Mouse (Mus musculus) neutrophil, adult 5-6 weeks (primary cell): ENCODE measurements at regions not wholly inside any gene's neighbourhood (a gene's known extent, or its start where the extent isn't known, plus 50 kb on each side); places are given as distances from the start of the nearest gene placed in this dataset.
A peak's percentile ranks its signal among the peaks of the same experiment; 100 is the strongest.

ENCODE experiments used
- ATAC-seq: fragments of 151-379, 151-347 bp; 2 replicates; pipeline ENCODE4 v1.8.0; 2017; ENCODE audit warnings: mild to moderate bottlenecking, moderate TSS enrichment; ENCODE audit not compliant: insufficient number of reproducible peaks, poor library complexity, low FRiP score, severe bottlenecking; ENCODE audit errors: extremely low read depth

DNA sequence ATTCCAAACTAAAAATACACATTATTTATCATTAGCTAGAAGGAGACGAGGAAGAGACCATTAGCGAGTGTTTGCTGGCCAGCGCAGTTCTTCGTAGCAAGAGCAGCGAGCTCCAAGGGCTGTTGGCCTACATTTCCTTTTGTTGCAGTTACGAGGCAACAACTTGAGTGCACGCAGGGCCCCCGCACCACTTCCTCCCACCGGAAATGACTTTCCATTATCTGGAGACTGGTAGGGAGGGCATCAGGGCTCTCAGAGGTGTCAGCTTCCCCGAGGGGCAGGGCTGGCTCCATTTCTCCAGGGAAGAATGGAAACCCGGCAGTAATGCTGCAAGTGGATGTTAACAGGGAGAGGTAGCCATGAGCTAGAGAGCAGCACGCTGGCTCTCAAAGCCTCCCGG is 114.3 kb upstream of the Rpl38 start:
- peak; percentile 27; the same call in 1 of the 2 replicates for ATAC-seq

DNA sequence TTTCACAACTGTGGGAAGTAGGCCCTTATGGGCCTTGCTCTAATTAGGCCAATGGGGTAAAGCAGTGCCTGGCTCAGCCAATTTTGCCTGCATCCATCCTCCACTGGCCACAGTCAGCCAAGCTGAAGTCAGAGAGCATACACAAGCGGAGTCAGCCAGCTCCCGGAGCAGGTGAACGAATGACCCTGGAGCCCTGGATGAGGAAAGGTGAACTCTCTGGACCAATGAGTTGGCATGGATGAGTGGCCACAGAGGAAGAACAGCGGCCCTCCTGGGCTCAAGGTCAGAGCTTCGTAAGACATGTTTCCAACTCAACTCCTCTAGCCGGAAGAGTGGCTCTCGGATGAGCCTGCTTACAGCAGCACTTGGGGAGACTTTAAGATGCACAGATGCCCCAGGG is 116.1 kb upstream of the Rpl38 start:
- ATAC-seq = no peak

DNA sequence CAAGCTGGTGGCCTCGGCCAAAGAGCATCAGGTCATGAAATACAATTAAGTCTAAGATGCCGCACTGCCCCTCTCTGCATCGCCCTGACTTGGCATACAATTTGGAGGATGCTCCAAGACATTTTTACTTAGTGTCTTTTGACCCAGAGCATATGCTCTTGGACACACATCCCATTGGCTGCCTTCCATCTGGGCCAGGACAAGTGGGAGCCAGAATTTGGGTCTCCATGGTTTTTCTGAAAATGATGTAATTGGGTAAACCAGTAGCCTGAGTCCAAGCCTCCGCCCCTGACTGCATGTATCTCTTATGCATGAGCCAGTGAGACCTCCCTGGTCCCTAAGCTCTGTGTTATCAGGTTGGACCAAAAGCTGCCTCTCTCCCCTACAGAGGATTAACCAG is 117.1 kb upstream of the Rpl38 start:
- no peak for ATAC-seq

DNA sequence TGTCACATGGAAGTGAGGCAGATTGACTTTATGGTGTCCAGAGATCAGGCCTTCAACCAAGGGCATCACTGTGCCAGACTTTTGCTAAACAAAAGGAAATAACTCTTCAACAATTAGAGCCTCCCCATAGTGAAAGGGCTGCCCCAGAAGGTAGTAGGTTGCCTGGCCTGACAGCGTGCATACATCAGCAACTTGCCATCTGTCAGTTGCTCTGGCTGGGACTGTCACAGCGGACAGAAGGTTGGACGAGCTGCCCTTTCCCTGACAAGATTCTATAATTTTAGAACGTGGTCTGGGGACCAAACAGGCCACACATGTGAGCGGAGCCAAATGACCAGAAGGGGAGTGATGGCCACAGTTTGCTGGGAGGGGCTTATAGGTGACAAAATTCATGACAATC is 119.7 kb upstream of the Rpl38 start:
- ATAC-seq = no peak

DNA sequence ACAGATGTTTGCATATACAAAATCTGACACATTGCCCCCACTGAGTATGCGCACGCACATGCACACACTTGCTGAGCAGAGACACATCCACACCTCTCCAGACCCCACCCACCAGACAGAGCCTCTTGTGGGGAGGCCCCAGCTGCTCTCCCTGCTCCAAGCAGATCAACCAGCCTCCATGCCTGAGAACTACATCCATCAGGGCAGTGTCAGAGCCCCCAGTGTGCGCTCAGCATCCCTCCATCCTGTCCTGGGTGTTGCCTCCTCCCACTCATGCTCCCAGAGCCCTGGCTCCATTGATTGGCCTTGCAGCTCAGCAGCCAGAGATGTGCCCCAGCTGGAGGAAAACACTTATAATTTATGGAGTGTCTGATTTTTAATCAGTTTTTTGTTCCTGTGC is 124.1 kb upstream of the Rpl38 start:
- no peak for ATAC-seq

DNA sequence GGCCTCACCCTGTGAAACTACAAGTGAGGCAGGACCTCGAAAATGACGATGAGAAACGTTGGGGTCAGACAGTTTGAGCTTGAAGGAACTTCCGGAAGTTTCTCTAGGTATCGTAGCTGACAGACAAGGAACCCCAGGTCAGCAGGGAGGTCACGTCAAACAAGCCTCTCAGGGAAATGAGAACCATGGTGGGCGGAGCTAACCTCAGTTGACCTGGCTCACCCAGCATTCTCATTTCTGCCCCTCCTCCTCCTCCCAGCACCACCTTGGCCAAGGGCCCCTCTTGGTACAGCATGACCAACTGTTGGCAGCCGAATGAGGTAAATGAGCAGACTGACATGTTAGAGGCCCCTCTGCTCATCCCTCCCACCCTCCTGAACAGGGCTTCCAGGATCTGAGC is 126.2 kb upstream of the Rpl38 start:
- ATAC-seq = no peak

DNA sequence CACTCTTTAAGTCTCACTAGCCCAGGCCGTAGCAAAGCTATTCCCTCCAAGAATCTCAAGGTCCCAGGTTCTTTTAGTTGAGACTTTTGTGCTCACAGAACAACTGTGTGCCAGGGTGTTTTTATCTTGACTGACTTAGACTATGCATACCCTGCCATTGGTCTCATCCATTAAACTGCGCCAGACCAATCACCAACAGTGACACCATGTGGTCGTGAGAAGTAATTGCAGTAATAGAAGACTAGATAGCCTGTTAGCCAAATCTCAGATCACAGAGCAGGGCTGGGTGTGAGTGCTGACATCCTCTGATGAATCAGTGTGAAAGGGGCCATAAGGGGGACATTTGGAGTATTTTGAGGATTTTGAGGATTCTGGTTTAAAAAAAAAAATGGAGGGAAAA is 127.8 kb upstream of the Rpl38 start:
- no peak for ATAC-seq

DNA sequence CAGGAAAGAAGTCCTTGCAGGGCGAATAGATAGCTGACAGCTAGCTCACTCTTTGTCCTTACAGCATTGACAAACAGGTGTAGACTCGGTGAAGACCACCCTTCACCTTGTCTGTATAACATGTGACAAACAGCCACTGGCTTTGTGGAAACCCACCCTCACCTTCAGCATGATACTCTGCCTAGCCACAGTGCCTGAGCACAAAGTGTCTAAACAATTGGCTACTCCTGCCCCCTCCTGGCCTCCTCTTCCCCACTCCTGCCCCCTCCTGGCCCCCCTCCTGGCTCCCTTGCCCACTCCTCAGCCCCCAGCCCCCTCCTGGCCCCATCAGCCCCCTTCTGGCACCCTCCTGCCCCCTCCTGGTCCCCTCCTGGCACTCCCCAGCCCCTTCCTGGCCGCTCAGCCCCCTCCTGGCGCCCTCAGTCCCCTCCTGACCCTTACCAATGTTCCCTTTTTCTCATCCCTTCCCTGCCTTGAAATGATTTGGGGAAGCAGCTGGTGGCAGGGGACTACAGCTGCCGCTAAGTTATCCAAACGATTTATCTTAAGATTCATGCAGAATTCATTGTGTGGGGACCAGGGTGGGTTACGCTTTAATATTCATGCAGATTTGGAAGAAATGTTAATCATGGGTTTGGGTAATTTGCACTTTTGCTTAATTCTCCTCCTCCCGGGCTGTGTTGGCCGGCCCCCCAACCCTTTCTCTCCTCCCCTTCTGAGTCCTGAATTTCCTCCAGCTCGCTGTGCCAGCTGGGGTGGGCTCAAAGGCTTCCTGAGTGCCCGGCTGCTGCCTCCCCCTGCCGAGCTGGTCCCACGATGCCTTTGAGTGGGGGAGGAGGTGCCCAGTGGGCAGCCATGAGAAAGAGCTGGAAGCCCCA is 131.5 kb upstream of the Rpl38 start:
- no peak for ATAC-seq

DNA sequence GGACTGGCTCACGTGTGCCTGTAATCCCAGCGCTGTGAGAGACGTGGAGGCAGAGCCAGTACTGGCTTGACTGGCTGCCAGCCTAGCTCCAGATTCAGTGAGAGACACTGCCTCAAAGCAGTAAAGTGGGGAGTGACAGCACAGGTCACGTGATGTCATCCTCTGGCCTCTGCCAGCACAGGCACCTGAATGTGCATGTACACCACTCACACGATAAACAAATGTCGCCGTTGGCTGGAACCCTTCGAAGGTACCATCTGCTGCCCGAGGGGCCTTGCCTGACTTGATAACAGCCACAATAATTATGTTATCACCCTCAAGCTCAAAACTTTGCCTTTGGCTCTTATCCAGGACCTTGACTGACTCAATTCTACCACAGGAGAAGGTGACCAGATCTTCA is 132.4 kb upstream of the Rpl38 start:
- ATAC-seq = no peak

DNA sequence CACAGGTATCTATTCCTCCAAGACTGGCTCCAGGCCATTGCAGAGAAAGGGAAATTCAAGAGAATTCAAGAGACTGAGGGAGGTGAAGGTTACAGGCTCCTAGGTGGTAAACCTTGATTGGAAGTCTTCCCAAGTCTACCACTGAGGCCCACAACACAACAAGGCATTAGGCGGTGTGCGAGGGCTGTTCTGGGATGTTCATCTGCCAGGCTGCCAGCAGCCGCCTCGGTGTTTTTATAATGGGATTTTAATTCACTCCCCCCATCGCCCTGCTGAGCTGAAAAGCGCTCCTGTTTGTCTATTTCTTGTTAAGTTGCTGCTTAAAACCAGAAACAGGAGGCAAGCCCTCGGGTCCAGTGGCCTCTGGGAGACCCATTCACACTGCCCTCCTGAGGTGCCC is 133.9 kb upstream of the Rpl38 start:
- no peak for ATAC-seq

DNA sequence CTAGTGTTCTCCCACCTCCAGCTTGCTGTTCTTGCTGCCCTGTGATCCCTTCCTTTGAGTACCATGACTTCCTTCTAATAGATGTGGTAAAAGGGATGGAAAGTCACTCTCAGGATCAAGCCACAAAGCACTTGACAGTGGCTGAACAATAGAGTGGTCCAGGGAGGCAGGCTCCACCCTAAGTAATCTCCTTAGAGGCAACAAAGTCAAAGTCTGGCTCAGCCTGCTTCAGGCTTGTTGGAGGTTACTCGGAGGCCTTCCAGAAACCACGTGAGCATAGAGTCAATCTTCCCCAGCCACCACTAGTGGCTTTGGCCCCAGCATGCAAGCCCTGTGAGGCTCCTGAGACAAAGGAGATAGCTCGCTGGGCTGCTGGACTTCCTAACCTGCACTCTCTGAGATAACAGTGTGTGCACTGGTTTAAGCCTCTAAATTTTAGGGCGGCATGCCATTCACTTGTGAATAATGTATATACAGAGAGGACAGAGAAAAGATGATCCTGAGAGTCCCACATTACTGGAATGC is 137.0 kb upstream of the Rpl38 start:
- ATAC-seq = no peak

DNA sequence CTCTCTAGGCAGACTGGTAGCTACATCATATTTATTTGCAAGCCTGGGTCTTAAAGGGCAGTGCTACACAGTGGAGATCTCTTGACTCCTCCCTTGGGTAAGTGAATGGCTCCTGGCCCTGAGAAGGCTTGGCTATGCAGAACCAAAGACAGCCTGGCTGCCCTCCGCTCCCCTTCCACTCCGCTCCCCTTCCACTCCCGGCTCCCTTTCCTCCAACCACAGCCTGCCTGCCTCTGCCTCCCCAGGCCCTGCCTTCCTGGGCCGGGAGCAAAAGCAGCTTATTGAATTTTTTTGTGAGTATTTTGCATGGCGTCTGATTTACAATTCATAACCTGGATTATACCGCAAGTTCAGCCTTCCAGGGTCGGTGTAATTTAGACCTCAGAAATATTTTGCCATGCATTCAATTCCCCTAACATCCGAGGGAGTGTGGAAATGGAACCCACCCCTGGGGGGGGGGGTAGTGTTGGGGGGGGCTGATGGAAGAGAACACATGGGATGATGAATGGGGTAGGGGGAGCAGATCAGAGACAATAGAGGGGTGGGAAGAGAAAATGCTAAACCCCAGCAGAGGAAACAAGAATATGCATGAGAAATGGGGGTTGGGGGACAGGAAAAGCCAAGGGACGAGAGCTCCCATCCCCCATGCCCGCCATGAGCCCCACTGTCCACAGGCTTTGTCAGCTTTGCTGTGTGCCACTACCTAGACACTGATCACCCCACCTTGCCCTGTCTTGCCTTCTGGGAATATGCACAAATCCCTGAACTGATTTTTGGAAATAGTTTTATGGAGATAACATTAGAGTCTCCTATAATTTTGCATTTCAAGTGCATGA is 139.2 kb upstream of the Rpl38 start:
- no peak for ATAC-seq

DNA sequence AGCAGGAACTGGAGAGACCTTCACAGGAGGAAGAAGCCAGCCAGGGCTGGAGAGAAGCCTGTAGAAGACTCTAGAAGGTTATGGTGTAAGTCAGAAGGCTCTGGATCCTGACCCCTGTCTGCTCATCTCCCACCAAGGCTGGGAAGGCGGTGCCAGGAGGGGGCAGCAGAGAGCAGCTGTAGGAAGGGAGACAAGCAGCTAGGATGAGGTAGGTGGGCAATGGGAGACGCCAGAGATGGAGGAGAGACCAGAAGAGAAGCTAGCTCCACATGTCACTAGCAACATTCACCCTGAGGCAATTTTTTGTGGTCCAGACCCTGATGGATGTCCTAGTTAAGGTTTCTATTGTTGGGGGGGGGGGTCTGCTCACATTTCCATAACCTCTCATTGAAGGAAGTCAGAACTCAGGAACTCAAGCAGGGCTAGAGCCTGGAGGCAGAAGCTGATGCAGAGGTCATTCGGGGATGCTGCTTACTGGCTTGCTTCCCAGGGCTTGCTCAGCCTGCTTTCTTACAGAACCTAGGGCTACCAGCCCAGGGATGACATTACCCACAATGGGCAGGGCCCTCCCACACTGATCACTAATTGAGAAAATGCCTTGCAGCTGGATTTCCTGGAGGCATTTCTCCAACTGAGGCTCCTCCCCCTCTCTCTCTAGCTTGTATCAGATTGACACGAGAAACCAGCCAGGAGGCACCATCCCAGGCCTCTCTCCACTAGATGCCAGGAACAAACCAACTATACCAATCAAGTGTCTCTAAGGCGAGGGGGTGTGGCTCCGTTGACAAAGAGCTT is 144.7 kb upstream of the Rpl38 start:
- ATAC-seq = no peak

DNA sequence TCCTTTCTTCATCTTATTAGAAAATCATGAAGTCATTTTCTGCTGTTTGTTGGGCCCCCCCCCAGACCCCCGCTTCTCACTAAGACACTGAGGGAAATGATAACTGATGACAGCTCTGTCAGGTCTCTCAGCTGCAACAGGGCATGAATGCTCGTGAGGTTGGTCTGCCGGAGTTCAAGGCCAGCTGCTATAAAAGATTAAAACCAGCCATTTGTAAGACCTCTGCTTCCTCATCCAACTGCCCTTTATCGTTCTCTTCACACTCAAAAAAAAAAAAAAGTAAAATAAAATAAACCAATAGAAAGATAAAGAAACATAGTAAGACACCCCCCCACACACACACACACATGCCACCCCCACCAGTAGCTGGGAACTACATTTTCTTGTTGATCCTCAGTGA is 153.0 kb upstream of the Rpl38 start:
- ATAC-seq = no peak

DNA sequence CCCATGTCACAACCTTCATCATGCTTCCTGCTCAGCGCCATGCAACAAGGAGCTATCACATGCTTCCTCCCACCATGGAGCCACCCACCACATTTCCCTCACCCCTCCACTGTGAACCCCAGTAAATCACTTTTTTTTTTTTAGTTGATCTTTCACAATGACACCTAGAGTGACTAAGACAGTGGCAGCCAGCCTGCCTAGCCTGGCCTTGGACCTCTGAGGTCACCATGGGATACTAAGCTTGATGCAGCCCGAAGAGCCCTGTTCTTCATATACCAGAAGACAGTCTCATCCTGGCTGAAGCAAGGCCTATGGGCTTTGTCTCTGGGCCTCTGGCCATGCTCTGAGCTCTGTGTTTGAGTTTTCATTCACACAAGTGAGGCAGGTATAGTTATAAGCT is 154.2 kb upstream of the Rpl38 start:
- no peak for ATAC-seq

DNA sequence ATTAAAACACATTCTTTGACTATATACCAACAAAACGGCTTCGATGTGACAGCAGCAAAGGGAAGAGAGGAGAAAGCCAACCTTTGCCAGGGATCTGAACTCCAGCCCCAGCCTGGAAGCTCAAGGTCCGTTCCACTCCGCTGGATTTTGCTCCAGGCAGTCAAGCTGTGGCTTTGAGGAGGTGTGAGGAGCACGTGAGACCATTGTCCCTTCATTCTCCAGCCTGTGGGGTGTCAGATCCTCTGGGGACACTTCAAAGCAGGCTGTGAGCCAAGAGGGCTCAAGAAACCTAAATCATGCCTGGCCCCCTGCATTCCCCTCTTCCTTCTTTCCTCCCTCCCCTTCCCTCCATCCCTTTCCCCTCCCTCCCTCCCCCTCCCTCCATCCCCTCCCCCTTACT is 154.9 kb upstream of the Rpl38 start:
- no peak for ATAC-seq

DNA sequence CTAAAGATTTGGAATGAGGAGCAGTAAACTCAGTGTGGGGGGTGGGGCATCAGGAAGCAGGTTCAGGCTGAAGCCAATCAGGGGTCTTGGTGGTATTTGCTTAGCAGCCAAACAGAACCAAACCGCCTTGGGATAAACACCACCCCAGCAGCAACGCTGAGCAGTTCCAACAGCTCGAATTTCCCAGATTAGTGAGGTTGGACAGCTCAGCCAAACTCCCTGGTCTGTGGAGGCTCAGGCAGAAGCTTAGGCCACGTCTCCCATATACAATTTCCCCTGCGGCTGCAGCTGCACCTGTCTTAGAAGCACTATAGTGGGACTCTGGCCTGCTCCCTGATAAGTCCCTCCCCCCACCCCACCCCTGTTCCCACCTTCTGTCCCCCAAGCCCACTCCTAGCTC is 156.3 kb upstream of the Rpl38 start:
- no peak for ATAC-seq

DNA sequence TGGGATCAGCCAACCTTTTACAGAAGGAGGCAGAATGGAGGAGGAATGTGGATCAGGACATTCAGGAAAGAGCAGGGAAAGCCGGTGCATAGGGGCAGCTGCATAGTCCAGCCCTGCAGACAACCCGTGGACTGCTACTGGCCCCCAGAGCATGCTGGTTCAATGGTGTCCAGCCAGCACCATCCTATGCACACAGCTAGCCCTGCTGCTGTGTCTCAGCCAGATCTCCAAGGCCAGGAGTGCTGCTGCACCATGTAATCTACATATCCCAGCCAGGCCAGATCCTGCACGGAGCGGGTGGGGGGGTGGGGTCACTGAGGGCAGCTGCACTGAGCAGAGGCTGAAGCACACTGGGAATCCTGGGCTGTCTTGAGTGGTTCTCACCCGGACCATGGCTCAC is 165.8 kb upstream of the Rpl38 start:
- ATAC-seq = no peak

DNA sequence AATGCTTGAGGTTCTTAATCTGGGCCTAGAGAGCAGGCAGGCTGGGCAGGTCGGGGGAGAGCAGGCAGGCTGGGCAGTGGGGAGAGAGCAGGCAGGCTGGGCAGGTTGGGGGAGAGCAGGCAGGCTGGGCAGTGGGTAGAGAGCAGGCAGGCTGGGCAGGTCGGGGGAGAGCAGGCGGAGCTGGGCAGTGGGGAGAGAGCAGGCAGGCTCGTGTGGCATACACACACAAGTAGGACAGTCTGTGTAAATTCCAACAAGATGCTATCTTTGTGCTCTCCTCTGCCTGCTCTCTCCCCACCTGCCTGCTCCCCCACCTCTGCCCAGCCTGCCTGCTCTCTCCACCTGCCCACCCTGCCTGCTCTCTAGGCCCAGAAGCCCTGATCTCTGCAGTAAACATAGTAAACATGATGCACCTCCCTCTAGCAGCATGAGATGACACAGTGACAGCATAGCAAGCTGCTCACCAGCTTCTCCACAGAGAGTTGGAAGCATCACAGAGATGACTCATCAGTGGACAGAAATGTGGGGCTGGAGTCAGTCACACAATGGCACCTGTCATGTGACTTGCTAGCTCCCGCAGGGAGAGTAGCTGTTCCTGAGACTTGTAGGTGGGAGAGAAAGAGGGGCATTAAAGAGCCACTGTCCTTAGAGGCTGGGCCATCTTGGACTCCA is 166.3 kb upstream of the Rpl38 start:
- ATAC-seq = no peak
